Mouse (Mus musculus) G1E (cell line): ENCODE measurements at regions not wholly inside any gene's neighbourhood (a gene's known extent, or its start where the extent isn't known, plus 50 kb on each side); places are given as distances from the start of the nearest gene placed in this dataset.

Experiments used
- ATAC-seq: 2 replicates; pipeline ENCODE4 v1.8.0; 2016; ENCODE audit warnings: mild to moderate bottlenecking; ENCODE audit not compliant: insufficient number of reproducible peaks, poor library complexity, low FRiP score, severe bottlenecking; ENCODE audit errors: extremely low read depth
- DNase-seq: peaks from one replicate; pipeline ENCODE4 v3.0.0; 2012; ENCODE audit warnings: low spot score
- H3K27me3 ChIP-seq: 2 replicates; pipeline ENCODE4 v1.6.1; 2012; ENCODE audit warnings: mild to moderate bottlenecking, low read length, inconsistent platforms; ENCODE audit not compliant: insufficient read depth
- H3K36me3 ChIP-seq: replicated peaks from 2 replicates; pipeline ENCODE3; 2012; ENCODE audit warnings: mild to moderate bottlenecking, inconsistent platforms
- H3K4me1 ChIP-seq: 2 replicates; pipeline ENCODE4 v1.6.1; 2012; ENCODE audit warnings: low read depth, low read length, inconsistent platforms, mixed read lengths; ENCODE audit not compliant: insufficient read depth
- H3K4me3 ChIP-seq: 2 replicates; pipeline ENCODE4 v1.5.1; 2012; ENCODE audit warnings: low read depth, mild to moderate bottlenecking, inconsistent platforms, low read length, moderate library complexity, mixed read lengths
- H3K9me3 ChIP-seq: replicated peaks from 2 replicates; pipeline ENCODE4 v1.6.1; 2012; ENCODE audit warnings: inconsistent platforms
- CTCF ChIP-seq: IDR thresholded peaks from 2 replicates; pipeline ENCODE4 v1.5.1; 2012; ENCODE audit warnings: low read depth, low read length, inconsistent platforms, mixed read lengths
- GATA1 ChIP-seq: IDR thresholded peaks from 2 replicates; pipeline ENCODE4 v1.6.1; 2012; ENCODE audit warnings: borderline replicate concordance, low read length, inconsistent platforms, mixed read lengths
- GATA2 ChIP-seq: IDR thresholded peaks from 2 replicates; pipeline ENCODE4 v1.6.1; 2012; ENCODE audit warnings: low read depth, low read length, inconsistent platforms, borderline replicate concordance
- POLR2AphosphoS5 ChIP-seq: IDR thresholded peaks from 2 replicates; pipeline ENCODE4 v1.6.1; 2012; ENCODE audit warnings: low read depth, low read length, inconsistent platforms; ENCODE audit not compliant: insufficient replicate concordance
- TAL1 ChIP-seq: conservative IDR thresholded peaks from 2 replicates; pipeline ENCODE4 v1.6.1; 2012; ENCODE audit warnings: low read depth, low read length, inconsistent platforms, mixed read lengths

DNA sequence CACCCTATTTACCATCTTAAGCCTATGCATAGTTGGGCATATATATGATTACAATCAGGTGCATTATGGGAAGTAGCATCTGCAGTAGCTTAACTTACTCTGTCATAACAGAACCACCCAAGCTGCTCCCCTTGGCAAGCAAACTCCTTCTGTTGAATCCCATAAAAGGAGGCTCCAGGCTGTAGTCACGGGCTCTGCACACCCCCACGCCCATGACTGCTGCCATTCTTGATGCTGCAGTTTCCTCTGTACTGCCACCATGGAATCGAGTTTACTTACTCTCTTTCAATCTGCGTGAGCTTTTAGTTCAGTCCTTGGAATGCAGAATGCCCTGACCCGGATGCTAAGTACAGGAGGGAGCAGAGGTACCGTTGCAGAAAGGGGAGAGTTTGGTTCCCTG is 357.4 kb downstream of the Med10 start:
- no peak for DNase-seq
- ATAC-seq: no peak
- H3K9me3 ChIP-seq: peaks cover 40% of the 10 kb centered on the region
- H3K4me1 ChIP-seq: no peaks in the 10 kb centered on the region
- no peaks in the 10 kb centered on the region for H3K27me3 ChIP-seq
- TF ChIP-seq TAL1: no peak
- no peak for TF ChIP-seq CTCF
- no peak for TF ChIP-seq POLR2AphosphoS5
- TF ChIP-seq GATA1: no peak
- TF ChIP-seq GATA2: no peak
- H3K4me3 ChIP-seq: no peak overlapping the region
- no peaks in the 10 kb centered on the region for H3K36me3 ChIP-seq

DNA sequence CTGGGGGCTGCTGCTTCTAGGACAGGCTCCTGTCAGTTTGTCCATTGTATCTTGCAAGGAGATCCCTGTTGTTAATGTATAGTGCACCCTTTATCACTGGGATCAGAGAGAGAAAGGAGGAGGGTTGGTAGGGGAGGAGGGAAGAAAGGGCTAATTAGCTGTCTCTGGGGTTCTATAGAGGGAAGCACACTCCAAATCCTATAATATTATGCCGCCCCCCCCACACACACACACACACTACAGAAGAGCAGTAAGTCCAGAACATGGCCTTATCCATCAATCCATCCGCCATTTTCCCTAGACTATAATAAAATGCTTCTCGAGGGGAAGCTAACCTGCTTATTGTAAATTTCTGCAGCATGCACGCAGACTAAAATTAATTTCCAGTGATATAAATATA is 359.9 kb downstream of the Med10 start:
- TF ChIP-seq TAL1 (no peak), GATA1 (no peak), POLR2AphosphoS5 (no peak)
- Histone ChIP-seq H3K9me3 (peaks cover 42% of the 10 kb centered on the region), H3K27me3 (no peaks in the 10 kb centered on the region), H3K4me1 (no peaks in the 10 kb centered on the region), H3K4me3 (no peak overlapping the region), H3K36me3 (no peaks in the 10 kb centered on the region)
- DNase-seq: no peak
- ATAC-seq: no peak

DNA sequence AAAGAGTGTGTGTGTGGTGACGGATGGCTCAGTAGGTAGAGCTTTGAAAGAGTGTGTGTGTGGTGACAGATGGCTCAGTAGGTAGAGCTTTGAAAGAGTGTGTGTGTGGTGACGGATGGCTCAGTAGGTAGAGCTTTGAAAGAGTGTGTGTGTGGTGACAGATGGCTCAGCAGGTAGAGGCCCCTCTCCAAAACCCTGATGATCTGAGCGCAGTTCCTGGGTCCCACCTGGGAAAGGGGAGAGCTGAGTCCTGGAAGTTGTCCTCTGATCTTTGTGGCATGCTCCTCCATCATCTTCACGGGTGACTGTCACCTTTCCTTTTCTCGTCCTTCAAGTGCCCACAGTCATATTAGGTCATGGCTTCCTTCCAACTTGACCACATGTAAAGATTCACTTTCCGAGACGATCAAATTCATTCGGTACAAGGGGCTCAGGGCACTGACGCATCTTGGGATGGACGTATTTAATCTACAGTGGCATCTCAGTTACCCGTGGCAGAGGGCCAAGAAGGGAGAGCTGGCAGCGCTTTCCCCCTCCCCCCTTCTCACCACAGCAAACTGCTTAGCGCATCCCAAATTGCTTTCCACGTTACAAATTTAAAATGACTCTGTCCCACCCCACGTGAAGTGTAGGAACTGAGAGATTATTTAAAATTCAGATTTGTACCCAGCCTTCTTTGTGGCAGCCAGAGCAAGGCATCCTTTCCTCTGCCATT is 363.5 kb downstream of the Med10 start:
- H3K36me3 ChIP-seq: no peaks in the 10 kb centered on the region

DNA sequence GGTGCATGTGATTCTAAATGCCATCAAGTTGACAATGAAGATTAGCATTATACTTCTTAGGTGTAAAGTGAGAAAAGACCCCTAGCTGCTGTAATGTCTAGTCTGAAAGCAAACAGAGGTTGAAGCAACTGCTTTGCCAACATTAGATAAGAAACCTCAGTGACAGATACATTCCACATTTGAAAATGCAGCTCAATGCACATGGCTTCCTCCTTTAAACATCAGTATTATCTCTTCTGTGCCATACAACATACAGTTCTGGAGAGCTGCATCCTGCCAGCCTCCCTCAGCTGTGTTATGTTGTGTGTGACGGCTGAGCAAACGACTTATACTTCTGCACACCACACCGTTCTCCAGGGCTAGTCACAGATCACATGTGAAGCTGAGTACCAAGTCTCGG is 365.6 kb downstream of the Med10 start:
- H3K4me3 ChIP-seq: no peak overlapping the region
- ATAC-seq (no peak), DNase-seq (no peak)
- peaks cover 54% of the 10 kb centered on the region for H3K9me3 ChIP-seq
- no peaks in the 10 kb centered on the region for H3K36me3 ChIP-seq
- H3K27me3 ChIP-seq: no peaks in the 10 kb centered on the region
- no peak for TF ChIP-seq GATA2
- no peak for TF ChIP-seq POLR2AphosphoS5
- no peak for TF ChIP-seq CTCF
- TF ChIP-seq TAL1: no peak
- TF ChIP-seq GATA1: no peak
- no peaks in the 10 kb centered on the region for H3K4me1 ChIP-seq

More for the DNA sequence above, 363.5 kb downstream of the Med10 start:
- Histone ChIP-seq H3K27me3 (no peaks in the 10 kb centered on the region), H3K4me3 (no peak overlapping the region), H3K9me3 (peaks cover 54% of the 10 kb centered on the region), H3K4me1 (no peaks in the 10 kb centered on the region)
- TF ChIP-seq GATA2 (no peak), GATA1 (no peak), POLR2AphosphoS5 (no peak), CTCF (no peak)
- ATAC-seq (no peak), DNase-seq (no peak)

DNA sequence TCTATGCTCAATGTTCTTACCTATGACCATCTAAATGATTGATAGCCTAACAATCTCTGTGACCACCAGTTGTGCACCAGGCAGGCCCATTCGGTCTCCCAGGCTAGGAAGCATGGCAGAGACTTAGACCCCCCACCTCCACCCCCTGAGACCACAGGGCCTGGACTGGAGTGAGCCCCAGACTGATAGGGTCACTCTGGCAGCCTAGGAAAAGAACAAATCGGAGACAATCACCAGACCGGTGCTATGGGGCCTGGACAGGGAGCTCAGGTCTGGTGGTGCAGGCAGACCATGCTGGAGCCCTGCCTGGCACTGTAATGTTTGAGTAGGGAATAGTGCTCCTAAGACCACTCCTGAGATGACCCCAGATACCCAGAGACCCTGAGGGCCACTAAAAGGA is 366.7 kb downstream of the Med10 start:
- no peaks in the 10 kb centered on the region for H3K36me3 ChIP-seq
- peaks cover 57% of the 10 kb centered on the region for H3K9me3 ChIP-seq
- no peak overlapping the region for H3K4me3 ChIP-seq
- TF ChIP-seq TAL1: no peak
- no peak for TF ChIP-seq CTCF
- no peak for TF ChIP-seq GATA2
- no peak for TF ChIP-seq GATA1
- no peak for TF ChIP-seq POLR2AphosphoS5
- DNase-seq (no peak), ATAC-seq (no peak)
- H3K4me1 ChIP-seq: no peaks in the 10 kb centered on the region
- no peaks in the 10 kb centered on the region for H3K27me3 ChIP-seq

DNA sequence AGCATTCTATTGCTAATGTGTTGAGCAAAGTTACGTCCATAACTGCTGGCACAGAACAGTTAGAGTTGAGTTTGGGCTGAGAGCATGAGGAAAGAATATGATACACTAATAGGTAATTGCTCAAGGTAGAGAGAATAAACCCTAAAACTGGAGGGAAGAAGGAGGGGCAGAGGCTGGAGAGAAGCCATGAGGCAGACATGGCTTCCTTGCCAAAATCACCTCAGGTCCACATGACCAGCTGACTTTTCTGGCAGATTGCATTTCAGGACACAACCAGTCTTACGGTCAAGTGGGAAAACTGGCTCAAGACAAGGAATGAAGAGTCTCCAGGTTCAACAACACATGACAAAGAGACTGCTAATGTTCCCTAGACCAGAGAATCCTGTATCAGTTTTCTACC is 374.9 kb downstream of the Med10 start:
- TF ChIP-seq POLR2AphosphoS5: no peak
- TF ChIP-seq TAL1: no peak
- TF ChIP-seq GATA2: no peak
- no peak for TF ChIP-seq GATA1
- TF ChIP-seq CTCF: no peak
- no peak for DNase-seq
- H3K4me1 ChIP-seq: no peaks in the 10 kb centered on the region
- no peaks in the 10 kb centered on the region for H3K36me3 ChIP-seq
- no peak overlapping the region for H3K4me3 ChIP-seq
- peaks cover 49% of the 10 kb centered on the region for H3K9me3 ChIP-seq
- no peak for ATAC-seq
- H3K27me3 ChIP-seq: no peaks in the 10 kb centered on the region

DNA sequence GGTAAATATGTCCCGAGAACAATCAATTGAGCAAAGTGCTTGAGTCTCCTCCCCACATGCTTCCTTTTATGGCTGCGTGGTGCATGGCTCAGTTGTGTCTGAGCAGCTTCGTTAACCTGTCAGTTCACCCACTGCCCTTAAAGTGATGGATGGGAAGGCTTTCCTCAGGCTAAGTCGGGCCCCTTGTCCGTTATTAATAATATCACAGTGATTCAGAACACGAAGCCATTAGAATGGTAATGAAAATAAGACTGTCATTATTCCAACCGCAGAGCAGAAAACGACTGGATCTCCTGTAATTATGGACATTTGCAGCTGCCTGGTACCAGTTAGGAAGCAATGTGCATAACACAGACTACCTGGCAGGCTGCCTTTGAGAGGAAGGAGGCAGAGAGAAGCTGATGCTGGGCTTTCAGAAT is 375.9 kb downstream of the Med10 start:
- H3K36me3 ChIP-seq: no peaks in the 10 kb centered on the region
- no peaks in the 10 kb centered on the region for H3K27me3 ChIP-seq
- DNase-seq: no peak
- peaks cover 43% of the 10 kb centered on the region for H3K9me3 ChIP-seq
- ATAC-seq: no peak
- no peaks in the 10 kb centered on the region for H3K4me1 ChIP-seq
- H3K4me3 ChIP-seq: no peak overlapping the region
- no peak for TF ChIP-seq GATA2
- no peak for TF ChIP-seq TAL1
- TF ChIP-seq POLR2AphosphoS5: no peak
- TF ChIP-seq GATA1: no peak
- no peak for TF ChIP-seq CTCF
